Mouse (Mus musculus) midbrain, postnatal 0 days (tissue): ENCODE measurements around the gene Gpx5. TPM values are rescaled to one million over a fixed set of nuclear protein-coding genes. Genes with fewer than 3 reads are reported as not detected.

Experiments
- ATAC-seq: fragments of 200-750 bp; cut with Nextera tagmentation; 2 replicates; pipeline ENCODE4 v1.8.0; 2017; ENCODE audit warnings: moderate number of reproducible peaks, mild to moderate bottlenecking, moderate TSS enrichment, moderate library complexity; ENCODE audit not compliant: low FRiP score
- DNase-seq: peaks from one replicate; pipeline ENCODE4 v3.0.0-alpha.2; 2015; ENCODE audit warnings: low spot score
- H3K27ac ChIP-seq: fragments of 300-500 bp; sonication (generic); 2 replicates; pipeline ENCODE4 v1.5.1; 2014; ENCODE audit warnings: low read depth, mild to moderate bottlenecking, low read length, mixed read lengths
- H3K27me3 ChIP-seq: fragments of 300-500 bp; sonication (generic); 2 replicates; pipeline ENCODE4 v1.6.1; 2014; ENCODE audit warnings: low read length, control low read depth, mixed read lengths; ENCODE audit not compliant: insufficient read depth
- H3K36me3 ChIP-seq: fragments of 300-500 bp; sonication (generic); 2 replicates; pipeline ENCODE4 v1.6.1; 2014; ENCODE audit warnings: low read length, control low read depth, mixed read lengths; ENCODE audit not compliant: insufficient read depth
- H3K4me1 ChIP-seq: fragments of 300-500 bp; sonication (generic); 2 replicates; pipeline ENCODE4 v1.6.1; 2014; ENCODE audit warnings: mild to moderate bottlenecking, control low read depth, antibody characterized with exemption, low read length, mixed read lengths; ENCODE audit not compliant: insufficient read depth
- H3K4me2 ChIP-seq: fragments of 300-500 bp; sonication (generic); 2 replicates; pipeline ENCODE4 v1.6.1; 2014; ENCODE audit warnings: low read depth, mild to moderate bottlenecking, low read length, mixed read lengths; ENCODE audit not compliant: poor library complexity, severe bottlenecking
- H3K4me3 ChIP-seq: fragments of 300-500 bp; sonication (generic); 2 replicates; pipeline ENCODE4 v1.5.1; 2014; ENCODE audit warnings: low read depth, mild to moderate bottlenecking, low read length, moderate library complexity
- H3K9ac ChIP-seq: fragments of 300-500 bp; sonication (generic); replicated peaks from 2 replicates; pipeline ENCODE4 v1.6.1; 2014; ENCODE audit warnings: mild to moderate bottlenecking, low read length, moderate library complexity, mixed read lengths; ENCODE audit not compliant: poor library complexity, severe bottlenecking
- H3K9me3 ChIP-seq: fragments of 300-500 bp; sonication (generic); 2 replicates; pipeline ENCODE4 v1.6.1; 2016; ENCODE audit warnings: low read length, control low read depth
- CTCF ChIP-seq: IDR thresholded peaks from 2 replicates; pipeline ENCODE4 v1.5.1; 2016; ENCODE audit warnings: antibody characterized with exemption, mild to moderate bottlenecking
- WGBS: fragments of 180-500 bp; shearing (Covaris S2); extraction: QIAGEN DNeasy Blood & Tissue Kit; methylation state at CpG from one replicate; pipeline ENCODE4 v1.1.7; 2014; 5-methylcytosine and 5-hydroxymethylcytosine counted together
- polyA plus RNA-seq: library from polyadenylated mRNA; unstranded; fragments of >200 nt; fragmentation: Nextera tagmentation; extraction: Ambion mirVana; gene quantifications from 2 replicates; pipeline ENCODE4 v1.2.1, GENCODE M21; 2015
- total RNA-seq: library from RNA; depleted of rRNA; stranded (reverse); fragments of >200 nt; gene quantifications from 2 replicates; pipeline ENCODE4 v1.2.3, GENCODE M21; 2014

Gene Gpx5
- total and polyA plus RNA-seq, 2 experiments from 2014 or later, result not detected

DNA sequence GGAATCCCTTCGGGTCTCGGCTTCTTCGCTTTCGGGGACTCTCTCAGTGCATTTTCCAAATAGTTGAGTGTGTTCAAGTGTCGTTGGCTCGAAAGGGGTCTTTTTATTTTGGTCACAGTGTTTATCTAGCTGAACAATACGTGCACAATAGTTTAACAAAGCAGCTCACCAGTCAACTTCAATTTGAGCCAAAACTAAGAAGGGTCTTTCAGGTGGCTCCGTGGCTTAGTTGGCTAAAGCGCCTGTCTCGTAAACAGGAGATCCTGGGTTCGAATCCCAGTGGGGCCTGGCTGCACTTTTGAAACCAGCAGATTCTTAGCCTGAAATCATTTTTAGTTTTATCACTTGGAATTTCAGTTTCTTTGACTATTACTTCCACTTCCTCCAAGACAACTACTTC, 28.2 kb downstream of the Gpx5 start:
- H3K27me3 ChIP-seq, result peaks cover 5% of the 10 kb centered on the region; the same call in 1 of the 2 replicates
- DNase-seq (peak; percentile 70), ATAC-seq (no peak)
- peak overlapping the region; percentile 46 for H3K4me2 ChIP-seq
- no peak for TF ChIP-seq CTCF
- peak overlapping the region; percentile 32 for H3K4me3 ChIP-seq
- H3K36me3 ChIP-seq, result no peaks in the 10 kb centered on the region
- no peaks in the 10 kb centered on the region for H3K9me3 ChIP-seq
- H3K4me1 ChIP-seq, result no peaks in the 10 kb centered on the region
- WGBS, result 4% methylated on average over 11 of the region's 11 CpGs
- H3K27ac ChIP-seq, result no peak overlapping the region
- no peak overlapping the region for H3K9ac ChIP-seq

DNA sequence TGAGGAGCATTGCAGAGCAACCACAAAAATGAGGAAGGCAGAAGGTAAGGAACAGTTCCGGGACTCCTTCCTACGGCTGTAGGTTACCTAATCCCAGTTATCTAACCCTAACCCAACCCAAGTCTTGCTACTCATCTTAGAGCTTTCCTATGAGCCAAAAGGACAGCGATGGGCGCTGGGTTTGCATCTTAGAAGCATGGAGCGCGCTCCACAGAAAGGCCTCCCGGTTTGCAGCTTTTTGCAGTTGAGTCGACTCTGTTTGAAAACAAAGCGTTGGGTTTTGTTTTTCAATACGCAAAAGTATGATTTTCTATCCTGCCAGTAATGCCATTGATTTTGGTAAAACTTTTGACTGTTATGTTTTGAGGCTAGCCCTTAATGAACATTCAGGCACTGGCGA, 28.6 kb downstream of the Gpx5 start:
- no peak for TF ChIP-seq CTCF
- H3K4me1 ChIP-seq, result no peaks in the 10 kb centered on the region
- no peaks in the 10 kb centered on the region for H3K9me3 ChIP-seq
- no peaks in the 10 kb centered on the region for H3K36me3 ChIP-seq
- H3K27ac ChIP-seq, result no peak overlapping the region
- H3K4me2 ChIP-seq, result peak overlapping the region; percentile 46
- no peak for DNase-seq
- ATAC-seq, result no peak
- 3% methylated on average over 11 of the region's 11 CpGs for WGBS
- no peak overlapping the region for H3K9ac ChIP-seq
- peak overlapping the region; percentile 32 for H3K4me3 ChIP-seq
- peaks cover 5% of the 10 kb centered on the region; the same call in 1 of the 2 replicates for H3K27me3 ChIP-seq

DNA sequence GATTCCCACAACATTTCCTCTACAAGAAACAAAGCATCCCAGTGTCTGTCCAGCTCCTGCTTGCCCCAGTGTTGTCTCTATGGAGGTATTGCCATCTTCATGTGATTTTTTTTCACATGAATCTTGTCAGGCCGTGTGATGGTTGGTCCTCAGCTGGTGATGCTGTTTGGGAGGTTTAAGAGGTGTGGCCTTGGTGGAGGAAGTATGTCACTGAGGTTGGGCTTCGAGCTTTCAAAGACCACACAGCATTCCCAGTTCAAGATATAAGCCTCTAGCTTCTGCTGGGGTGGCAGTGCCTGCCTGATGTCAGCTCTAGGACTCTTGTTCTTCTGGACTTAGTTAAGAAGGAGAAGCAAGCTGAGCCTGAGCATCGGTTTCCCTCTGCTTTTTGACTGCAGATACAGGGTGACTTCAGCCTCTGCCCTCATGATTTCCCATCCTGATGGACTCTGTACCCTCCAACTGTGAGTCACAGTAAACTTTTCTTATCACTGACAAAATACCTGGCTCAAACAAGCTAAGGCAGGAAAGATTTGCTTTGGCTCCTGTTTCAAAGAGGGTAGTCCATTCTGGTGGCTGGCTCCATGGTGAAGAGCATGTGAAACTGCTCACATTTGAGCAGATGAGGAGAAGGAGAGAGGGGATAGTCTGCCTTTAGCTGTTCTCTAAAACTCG, 29.6 kb downstream of the Gpx5 start:
- no peak overlapping the region for H3K4me3 ChIP-seq
- H3K9ac ChIP-seq, result no peak overlapping the region
- H3K27me3 ChIP-seq, result peaks cover 5% of the 10 kb centered on the region; the same call in 1 of the 2 replicates
- no peak for ATAC-seq
- no peaks in the 10 kb centered on the region for H3K9me3 ChIP-seq
- no peak for TF ChIP-seq CTCF
- DNase-seq, result no peak
- WGBS, result 80% methylated on average over 4 of the region's 4 CpGs
- no peaks in the 10 kb centered on the region for H3K4me1 ChIP-seq
- H3K27ac ChIP-seq, result no peak overlapping the region
- H3K36me3 ChIP-seq, result no peaks in the 10 kb centered on the region
- H3K4me2 ChIP-seq, result no peak overlapping the region

DNA sequence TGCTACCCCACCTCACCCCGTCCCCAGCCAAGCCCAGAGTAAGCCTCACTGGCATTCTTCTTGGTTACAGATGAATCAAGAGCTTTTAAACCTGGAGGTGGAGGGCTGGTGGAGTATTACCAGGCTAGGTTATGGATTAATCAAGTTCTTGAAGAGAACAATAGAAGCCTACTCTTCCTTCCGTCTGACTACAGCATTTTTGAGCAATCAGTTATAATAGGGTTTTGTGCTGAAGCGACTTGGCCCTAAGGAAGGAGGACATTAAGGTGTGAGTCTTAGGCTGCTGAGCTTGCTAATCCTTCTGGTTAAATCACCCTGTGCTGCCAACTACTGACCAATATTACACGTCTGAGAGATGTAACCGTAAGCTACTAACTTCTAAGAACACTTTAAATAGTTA, 32.2 kb downstream of the Gpx5 start:
- 13% methylated on average over 5 of the region's 5 CpGs for WGBS
- no peak; the same call in 1 of the 2 replicates for ATAC-seq
- H3K9me3 ChIP-seq, result no peaks in the 10 kb centered on the region
- no peak for TF ChIP-seq CTCF
- H3K9ac ChIP-seq, result no peak overlapping the region
- peak overlapping the region; percentile 57 for H3K4me3 ChIP-seq
- no peaks in the 10 kb centered on the region for H3K4me1 ChIP-seq
- H3K4me2 ChIP-seq, result peak overlapping the region; percentile 61
- no peaks in the 10 kb centered on the region for H3K36me3 ChIP-seq
- no peak overlapping the region for H3K27ac ChIP-seq
- DNase-seq, result no peak
- peaks cover 11% of the 10 kb centered on the region for H3K27me3 ChIP-seq

DNA sequence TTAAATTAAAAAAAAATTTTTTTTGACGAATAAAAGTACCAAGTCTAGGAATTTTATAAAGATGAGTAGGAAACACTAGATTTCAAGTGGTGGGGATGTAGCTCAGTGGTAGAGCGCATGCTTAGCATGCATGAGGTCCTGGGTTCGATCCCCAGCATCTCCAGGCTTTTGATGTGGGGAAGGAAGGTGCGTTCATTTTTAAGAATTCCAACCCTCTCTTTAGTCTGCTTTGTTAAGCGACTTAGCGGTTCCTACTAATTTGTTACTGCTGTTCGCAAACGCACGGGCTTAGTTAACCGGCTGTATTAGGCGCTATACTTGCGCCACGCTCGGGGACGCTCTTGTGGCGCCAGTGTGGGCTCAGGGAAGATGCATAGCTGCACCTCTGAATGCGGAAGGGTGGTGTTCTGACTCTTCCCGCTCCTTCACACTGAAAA, 32.8 kb downstream of the Gpx5 start:
- ATAC-seq (peak; percentile 90), DNase-seq (peak; percentile 79)
- peaks cover 11% of the 10 kb centered on the region for H3K27me3 ChIP-seq
- H3K4me1 ChIP-seq, result no peaks in the 10 kb centered on the region
- no peaks in the 10 kb centered on the region for H3K36me3 ChIP-seq
- under 1% methylated on average over 18 of the region's 18 CpGs for WGBS
- no peak overlapping the region; the same call in 1 of the 2 replicates for H3K9ac ChIP-seq
- no peaks in the 10 kb centered on the region for H3K9me3 ChIP-seq
- peak overlapping the region; percentile 61 for H3K4me2 ChIP-seq
- TF ChIP-seq CTCF, result no peak
- 0 out of 2 replicates have a peak overlapping the region, but pooled peaks have one; percentile 20 for H3K27ac ChIP-seq
- peak overlapping the region; percentile 57 for H3K4me3 ChIP-seq

DNA sequence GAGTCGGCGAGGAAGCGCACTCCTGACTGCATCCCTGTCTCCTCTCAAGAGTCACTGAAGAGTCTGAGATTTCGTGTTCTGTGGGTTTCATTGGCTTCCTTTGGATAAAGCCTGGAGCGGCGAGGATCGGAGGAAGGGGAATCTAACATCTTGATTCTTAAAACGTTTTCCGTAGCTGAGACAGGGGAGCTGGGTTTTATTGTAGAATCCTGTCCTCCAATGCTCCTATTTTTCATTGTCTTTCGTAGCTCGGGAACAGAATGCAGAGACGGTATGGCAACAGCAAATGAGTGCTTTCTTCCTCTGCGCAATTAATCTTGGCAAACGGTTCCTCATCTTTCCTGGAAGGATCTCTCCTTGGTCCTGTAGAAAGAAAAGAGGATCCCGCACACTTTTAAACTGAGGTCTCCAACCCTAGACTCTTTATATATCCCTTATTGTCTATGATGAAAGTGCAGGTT, 33.3 kb downstream of the Gpx5 start:
- peak overlapping the region; percentile 54; the same call in 1 of the 2 replicates for H3K9ac ChIP-seq
- DNase-seq, result no peak
- H3K4me1 ChIP-seq, result no peaks in the 10 kb centered on the region
- H3K27me3 ChIP-seq, result peaks cover 11% of the 10 kb centered on the region
- TF ChIP-seq CTCF, result no peak
- WGBS, result under 1% methylated on average over 15 of the region's 15 CpGs
- H3K9me3 ChIP-seq, result no peaks in the 10 kb centered on the region
- H3K4me2 ChIP-seq, result peak overlapping the region; percentile 61
- peak overlapping the region; percentile 57 for H3K4me3 ChIP-seq
- no peaks in the 10 kb centered on the region for H3K36me3 ChIP-seq
- no peak overlapping the region for H3K27ac ChIP-seq
- no peak for ATAC-seq
